Mouse (Mus musculus): Measurements from ENCODE around the gene Itch.

- TF ChIP-seq MAX (IDR thresholded peaks at IDR 0.05; ENCODE audit: low read length) = no peak
- TF ChIP-seq POLR2A (IDR thresholded peaks at IDR 0.05; ENCODE audit: control insufficient read depth in 1 of 2, insufficient read depth in 1 of 2, low read depth in 1 of 2, low read length in 2 of 2, poor library complexity in 1 of 2) = no peak
- TF ChIP-seq UBTF (IDR thresholded peaks at IDR 0.05; ENCODE audit: borderline replicate concordance, insufficient read depth, low read depth, low read length) = no peak
Observed at GRCm38 (mm10) chr2:155235746-155236361, 102.5 kb downstream of the Itch start.
